Mouse (Mus musculus) neural tube, embryonic 15.5 days (tissue): ENCODE results near the gene Lingo1. TPM values are rescaled to one million over a fixed set of nuclear protein-coding genes. Genes with fewer than 3 reads are reported as not detected.
A peak's percentile ranks its signal among the peaks of the same experiment; 100 is the strongest.

Source experiments
- ATAC-seq: fragments of 200-750 bp; cut with Nextera tagmentation; 2 replicates; pipeline ENCODE4 v1.8.0; 2017; ENCODE audit warnings: mild to moderate bottlenecking, moderate TSS enrichment, moderate library complexity; ENCODE audit not compliant: low FRiP score
- H3K27ac ChIP-seq: fragments of 300-500 bp; sonication (generic); replicated peaks from 2 replicates; pipeline ENCODE4 v1.5.1; 2015; ENCODE audit warnings: mild to moderate bottlenecking, inconsistent platforms
- H3K27me3 ChIP-seq: fragments of 300-500 bp; sonication (generic); replicated peaks from 2 replicates; pipeline ENCODE4 v1.6.1; 2015; ENCODE audit warnings: inconsistent platforms
- H3K36me3 ChIP-seq: fragments of 300-500 bp; sonication (generic); 2 replicates; pipeline ENCODE4 v1.6.1; 2015; ENCODE audit warnings: inconsistent platforms
- H3K4me1 ChIP-seq: fragments of 300-500 bp; sonication (generic); 2 replicates; pipeline ENCODE4 v1.6.1; 2015; ENCODE audit warnings: inconsistent platforms
- H3K4me2 ChIP-seq: fragments of 300-500 bp; sonication (generic); 2 replicates; pipeline ENCODE4 v1.6.1; 2015; ENCODE audit warnings: inconsistent platforms, mild to moderate bottlenecking, moderate library complexity
- H3K4me3 ChIP-seq: fragments of 300-500 bp; sonication (generic); replicated peaks from 2 replicates; pipeline ENCODE4 v1.5.1; 2015; ENCODE audit warnings: mild to moderate bottlenecking, inconsistent platforms
- H3K9ac ChIP-seq: fragments of 300-500 bp; sonication (generic); replicated peaks from 2 replicates; pipeline ENCODE4 v1.6.1; 2015; ENCODE audit warnings: mild to moderate bottlenecking, inconsistent platforms
- H3K9me3 ChIP-seq: fragments of 300-500 bp; sonication (generic); replicated peaks from 2 replicates; pipeline ENCODE4 v1.6.1; 2016; ENCODE audit warnings: inconsistent platforms
- WGBS: fragments of 180-500 bp; shearing (Covaris S2); methylation state at CpG from one replicate; pipeline ENCODE4 v1.1.7; 2015; ENCODE audit warnings: mixed read lengths; 5-methylcytosine and 5-hydroxymethylcytosine counted together
- polyA plus RNA-seq: library from polyadenylated mRNA; unstranded; fragments of >200 nt; fragmentation: Nextera tagmentation; extraction: Ambion mirVana; gene quantifications from 2 replicates; pipeline ENCODE4 v1.2.1, GENCODE M21; 2015

Lingo1 gene
- polyA plus RNA-seq, 1 experiment from 2014 or later: 72.2 TPM

- no peak overlapping the region for H3K9ac ChIP-seq
- peak; percentile 58; the same call in 1 of the 2 replicates for ATAC-seq
- no peak overlapping the region for H3K4me2 ChIP-seq
- WGBS: 56% methylated on average over 11 of the region's 11 CpGs
- H3K9me3 ChIP-seq: no peaks in the 10 kb centered on the region
- H3K27me3 ChIP-seq: no peaks in the 10 kb centered on the region
- H3K4me1 ChIP-seq: peaks cover 31% of the 10 kb centered on the region
- no peak overlapping the region for H3K4me3 ChIP-seq
- H3K27ac ChIP-seq: 0 out of 2 replicates have a peak overlapping the region, but pooled peaks have one; percentile 28
- H3K36me3 ChIP-seq: no peaks in the 10 kb centered on the region
Observed at GRCm38 (mm10) chr9:56583139-56584042, 212.9 kb downstream of the Lingo1 start.

GRCm38 (mm10) chr9:56582628-56583027, 213.6 kb downstream of the Lingo1 start:
- Histone ChIP-seq H3K27ac (no peak overlapping the region), H3K4me1 (peaks cover 31% of the 10 kb centered on the region), H3K4me2 (no peak overlapping the region), H3K9ac (no peak overlapping the region), H3K9me3 (no peaks in the 10 kb centered on the region), H3K36me3 (no peaks in the 10 kb centered on the region), H3K4me3 (no peak overlapping the region), H3K27me3 (no peaks in the 10 kb centered on the region)
- WGBS: 64% methylated on average over 8 of the region's 8 CpGs
- ATAC-seq: no peak

- no peaks in the 10 kb centered on the region for H3K36me3 ChIP-seq
- peaks cover 31% of the 10 kb centered on the region for H3K4me1 ChIP-seq
- no peaks in the 10 kb centered on the region for H3K9me3 ChIP-seq
- no peak overlapping the region for H3K9ac ChIP-seq
- H3K4me2 ChIP-seq: no peak overlapping the region
- 26% methylated on average over 3 of the region's 3 CpGs for WGBS
- peak; percentile 58; the same call in 1 of the 2 replicates for ATAC-seq
- H3K27ac ChIP-seq: no peak overlapping the region
- H3K27me3 ChIP-seq: no peaks in the 10 kb centered on the region
- no peak overlapping the region for H3K4me3 ChIP-seq
Observed at GRCm38 (mm10) chr9:56581700-56582099, 214.6 kb downstream of the Lingo1 start.

GRCm38 (mm10) chr9:56581016-56581415, 215.3 kb downstream of the Lingo1 start:
- H3K4me3 ChIP-seq: no peak overlapping the region
- H3K27me3 ChIP-seq: no peaks in the 10 kb centered on the region
- H3K36me3 ChIP-seq: no peaks in the 10 kb centered on the region
- ATAC-seq: no peak
- peaks cover 31% of the 10 kb centered on the region for H3K4me1 ChIP-seq
- no peak overlapping the region for H3K4me2 ChIP-seq
- H3K9me3 ChIP-seq: no peaks in the 10 kb centered on the region
- WGBS: 65% methylated on average over 8 of the region's 8 CpGs
- H3K9ac ChIP-seq: no peak overlapping the region
- no peak overlapping the region for H3K27ac ChIP-seq

GRCm38 (mm10) chr9:56580101-56580500, 216.2 kb downstream of the Lingo1 start:
- no peak overlapping the region for H3K4me3 ChIP-seq
- 17% methylated on average over 4 of the region's 4 CpGs for WGBS
- ATAC-seq: no peak
- H3K27me3 ChIP-seq: no peaks in the 10 kb centered on the region
- H3K27ac ChIP-seq: no peak overlapping the region
- no peaks in the 10 kb centered on the region for H3K9me3 ChIP-seq
- peaks cover 31% of the 10 kb centered on the region for H3K4me1 ChIP-seq
- H3K36me3 ChIP-seq: no peaks in the 10 kb centered on the region
- H3K9ac ChIP-seq: no peak overlapping the region
- H3K4me2 ChIP-seq: no peak overlapping the region

- H3K4me2 ChIP-seq: no peak overlapping the region
- no peak overlapping the region for H3K27ac ChIP-seq
- no peaks in the 10 kb centered on the region for H3K36me3 ChIP-seq
- H3K9ac ChIP-seq: no peak overlapping the region
- 68% methylated on average over 11 of the region's 11 CpGs for WGBS
- no peaks in the 10 kb centered on the region for H3K9me3 ChIP-seq
- peaks cover 24% of the 10 kb centered on the region for H3K4me1 ChIP-seq
- no peak for ATAC-seq
- H3K4me3 ChIP-seq: no peak overlapping the region
- H3K27me3 ChIP-seq: no peaks in the 10 kb centered on the region
Observed at GRCm38 (mm10) chr9:56577405-56577804, 218.9 kb downstream of the Lingo1 start.

GRCm38 (mm10) chr9:56572534-56573479, 223.5 kb downstream of the Lingo1 start:
- WGBS: 26% methylated on average over 23 of the region's 23 CpGs
- H3K4me1 ChIP-seq: peaks cover 13% of the 10 kb centered on the region
- no peak overlapping the region for H3K4me3 ChIP-seq
- no peaks in the 10 kb centered on the region for H3K27me3 ChIP-seq
- H3K27ac ChIP-seq: peak overlapping the region; percentile 72
- no peaks in the 10 kb centered on the region for H3K9me3 ChIP-seq
- peak; percentile 46; the same call in 1 of the 2 replicates for ATAC-seq
- no peaks in the 10 kb centered on the region for H3K36me3 ChIP-seq
- H3K4me2 ChIP-seq: peak overlapping the region; percentile 29
- no peak overlapping the region for H3K9ac ChIP-seq

Other genes with a start within 250 kb of the Lingo1 start
- gene Odf3l1, start 68.2 kb upstream of the Lingo1 start, polyA plus RNA-seq: 0.28 and 0.40 TPM in 2 replicates
- 10.5 and 13.1 TPM in 2 replicates for gene Cspg4, start 68.6 kb upstream of the Lingo1 start, polyA plus RNA-seq
- 2.2 and 3.2 TPM in 2 replicates for gene Snx33, start 131.9 kb upstream of the Lingo1 start, polyA plus RNA-seq
- 73.7 and 77.5 TPM in 2 replicates for gene Imp3, start 141.0 kb upstream of the Lingo1 start, polyA plus RNA-seq
- 28.3 and 29.6 TPM in 2 replicates for gene Snupn, start 154.4 kb upstream of the Lingo1 start, polyA plus RNA-seq
- gene Ptpn9, start 198.5 kb upstream of the Lingo1 start, polyA plus RNA-seq: 23.8 and 24.9 TPM in 2 replicates